Mouse (Mus musculus) megakaryocyte, embryonic 14.5 days (primary cell): Measurements from ENCODE around the gene Spem2. TPM values are rescaled to one million over a fixed set of nuclear protein-coding genes. Genes with fewer than 3 reads are reported as not detected.

ENCODE experiments used
- H3K27me3 ChIP-seq: replicated peaks from 2 replicates; pipeline ENCODE3; 2012; ENCODE audit warnings: inconsistent platforms
- H3K36me3 ChIP-seq: replicated peaks from 2 replicates; pipeline ENCODE3; 2012; ENCODE audit warnings: low read length, inconsistent platforms, mixed read lengths
- H3K4me1 ChIP-seq: 2 replicates; pipeline ENCODE4 v1.6.1; 2012; ENCODE audit warnings: inconsistent platforms
- H3K4me3 ChIP-seq: replicated peaks from 2 replicates; pipeline ENCODE3; 2012; ENCODE audit warnings: moderate library complexity, mild to moderate bottlenecking, inconsistent platforms
- H3K9me3 ChIP-seq: 2 replicates; pipeline ENCODE4 v1.6.1; 2012; ENCODE audit warnings: inconsistent platforms
- FLI1 ChIP-seq: IDR thresholded peaks from 2 replicates; pipeline ENCODE4 v1.6.1; 2012; ENCODE audit warnings: low read length, inconsistent platforms, mixed read lengths
- GATA1 ChIP-seq: IDR thresholded peaks from 3 replicates; pipeline ENCODE4 v1.6.1; 2012; ENCODE audit warnings: mixed read lengths, low read length, inconsistent platforms, borderline replicate concordance
- polyA plus RNA-seq: library from polyadenylated mRNA; stranded (reverse); fragments of >175 nt; gene quantifications from 2 replicates; pipeline ENCODE4 v1.2.3, GENCODE M21; 2012; ENCODE audit warnings: low replicate concordance; ENCODE audit not compliant: insufficient read depth

Gene Spem2
- polyA plus RNA-seq, 1 experiment = not detected

- Histone ChIP-seq H3K36me3 (peaks cover 58% of the 10 kb centered on the region), H3K27me3 (no peaks in the 10 kb centered on the region), H3K4me3 (peak overlapping the region; percentile 11), H3K9me3 (no peaks in the 10 kb centered on the region), H3K4me1 (peaks cover 75% of the 10 kb centered on the region)
- TF ChIP-seq GATA1 (no peak), FLI1 (no peak)
Observed at GRCm38 (mm10) chr11:69849884-69850283, 31.6 kb upstream of the Spem2 start.

DNA sequence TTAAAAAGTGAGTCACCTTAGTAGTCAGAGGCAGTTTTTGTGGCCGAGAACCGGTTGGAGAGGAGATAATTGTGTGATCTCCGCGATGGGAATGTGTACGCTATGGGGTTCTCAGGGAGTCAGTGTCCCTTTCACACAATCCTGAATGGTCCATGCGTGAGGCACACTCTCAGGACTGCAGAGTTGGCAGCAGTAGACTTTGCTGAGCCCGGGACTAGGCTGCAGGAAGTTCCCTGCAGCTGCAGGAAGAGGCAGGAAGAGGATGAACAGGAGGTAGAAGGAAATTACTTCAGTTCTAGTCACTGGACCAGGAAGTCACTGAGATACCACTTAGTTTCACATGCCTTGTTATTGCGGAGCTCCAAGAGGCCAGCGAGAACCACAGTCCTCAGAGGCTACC is 30.9 kb upstream of the Spem2 start:
- no peak for TF ChIP-seq FLI1
- no peak for TF ChIP-seq GATA1
- peaks cover 58% of the 10 kb centered on the region for H3K36me3 ChIP-seq
- no peaks in the 10 kb centered on the region for H3K9me3 ChIP-seq
- H3K4me1 ChIP-seq = peaks cover 71% of the 10 kb centered on the region
- no peaks in the 10 kb centered on the region for H3K27me3 ChIP-seq
- H3K4me3 ChIP-seq = no peak overlapping the region

GRCm38 (mm10) chr11:69848021-69848420 is 29.8 kb upstream of the Spem2 start:
- peaks cover 57% of the 10 kb centered on the region for H3K36me3 ChIP-seq
- H3K4me1 ChIP-seq = peaks cover 68% of the 10 kb centered on the region
- H3K4me3 ChIP-seq = peak overlapping the region; percentile 23
- no peaks in the 10 kb centered on the region for H3K27me3 ChIP-seq
- no peaks in the 10 kb centered on the region for H3K9me3 ChIP-seq
- no peak for TF ChIP-seq FLI1
- no peak for TF ChIP-seq GATA1

GRCm38 (mm10) chr11:69846738-69847688 is 28.7 kb upstream of the Spem2 start:
- Histone ChIP-seq H3K9me3 (no peaks in the 10 kb centered on the region), H3K27me3 (no peaks in the 10 kb centered on the region), H3K36me3 (peaks cover 48% of the 10 kb centered on the region), H3K4me3 (peak overlapping the region; percentile 97), H3K4me1 (peaks cover 78% of the 10 kb centered on the region)
- no peak for TF ChIP-seq GATA1
- TF ChIP-seq FLI1 = no peak

GRCm38 (mm10) chr11:69846198-69846680 is 28.0 kb upstream of the Spem2 start, which contains the start of gene Plscr3:
Plscr3 (plus strand) TSS chr11:69846376.
- peaks cover 74% of the 10 kb centered on the region for H3K4me1 ChIP-seq
- peaks cover 40% of the 10 kb centered on the region for H3K36me3 ChIP-seq

DNA sequence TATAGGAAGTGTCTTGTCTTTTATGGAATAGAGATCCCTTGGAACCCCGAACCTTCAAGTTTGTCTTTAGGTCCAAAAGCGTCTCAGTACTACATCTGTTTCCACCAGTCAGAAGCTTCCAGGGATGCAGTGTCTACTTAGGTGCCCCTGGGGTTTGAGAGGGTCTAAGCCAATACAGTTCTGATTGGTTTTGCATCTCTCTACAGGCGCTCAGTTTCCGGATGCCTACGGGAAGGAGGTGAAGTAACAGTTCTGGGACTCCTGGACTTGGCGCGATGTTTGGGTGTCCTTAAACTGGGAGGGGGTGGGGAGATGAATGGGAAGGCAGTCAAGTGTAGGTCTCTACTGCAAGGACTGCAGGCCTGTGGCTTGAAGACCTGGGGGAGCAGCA is 20.4 kb upstream of the Spem2 start:
- peaks cover 34% of the 10 kb centered on the region for H3K27me3 ChIP-seq
- H3K36me3 ChIP-seq = peaks cover 8% of the 10 kb centered on the region
- no peaks in the 10 kb centered on the region for H3K9me3 ChIP-seq
- peak overlapping the region; percentile 93 for H3K4me3 ChIP-seq
- TF ChIP-seq GATA1 = no peak
- no peak for TF ChIP-seq FLI1
- peaks cover 62% of the 10 kb centered on the region for H3K4me1 ChIP-seq

More at GRCm38 (mm10) chr11:69846198-69846680, 28.0 kb upstream of the Spem2 start, which contains the start of gene Plscr3:
- H3K4me3 ChIP-seq = peak within 1 kb of the TSS; percentile 97
- no peaks in the 10 kb centered on the region for H3K27me3 ChIP-seq
- TF ChIP-seq GATA1 (no peak), FLI1 (no peak)
- H3K9me3 ChIP-seq = no peaks in the 10 kb centered on the region

- Histone ChIP-seq H3K36me3 (peaks cover 11% of the 10 kb centered on the region), H3K27me3 (peaks cover 39% of the 10 kb centered on the region), H3K4me3 (peak within 1 kb of the TSS; percentile 93), H3K4me1 (peaks cover 60% of the 10 kb centered on the region), H3K9me3 (no peaks in the 10 kb centered on the region)
- no peak for TF ChIP-seq FLI1
- no peak for TF ChIP-seq GATA1
Observed at GRCm38 (mm10) chr11:69837952-69838713, 19.9 kb upstream of the Spem2 start, which contains the start of gene Tmem256. Tmem256 (plus strand) TSS chr11:69838514.

- Histone ChIP-seq H3K36me3 (peaks cover 11% of the 10 kb centered on the region), H3K27me3 (peaks cover 45% of the 10 kb centered on the region), H3K9me3 (no peaks in the 10 kb centered on the region), H3K4me1 (peaks cover 54% of the 10 kb centered on the region), H3K4me3 (peak within 1 kb of the TSS; percentile 93)
- no peak for TF ChIP-seq GATA1
- TF ChIP-seq FLI1 = no peak
Observed at GRCm38 (mm10) chr11:69837604-69837951, 19.3 kb upstream of the Spem2 start, which contains the start of gene Nlgn2. Nlgn2 (minus strand) TSS chr11:69837784.

GRCm38 (mm10) chr11:69836703-69837576 is 18.7 kb upstream of the Spem2 start:
- TF ChIP-seq FLI1 (no peak), GATA1 (no peak)
- Histone ChIP-seq H3K27me3 (peaks cover 51% of the 10 kb centered on the region), H3K9me3 (no peaks in the 10 kb centered on the region), H3K4me1 (peaks cover 48% of the 10 kb centered on the region), H3K4me3 (peak overlapping the region; percentile 93), H3K36me3 (peaks cover 11% of the 10 kb centered on the region)
